Mouse (Mus musculus) CH12.LX (cell line): ENCODE measurements around the gene Psmd9. TPM values are rescaled to one million over a fixed set of nuclear protein-coding genes. Genes with fewer than 3 reads are reported as not detected.

ENCODE experiments used
- DNase-seq: peaks from one replicate; pipeline ENCODE4 v3.0.0-alpha.2; 2013; ENCODE audit errors: extremely low read depth
- H3K27ac ChIP-seq: 2 replicates; pipeline ENCODE4 v1.5.1; 2012; ENCODE audit warnings: low read depth, mild to moderate bottlenecking, control low read depth, moderate library complexity; ENCODE audit not compliant: insufficient read depth
- H3K27me3 ChIP-seq: replicated peaks from 2 replicates; pipeline ENCODE3; 2012; ENCODE audit warnings: inconsistent platforms
- H3K36me3 ChIP-seq, 2 experiments: replicated peaks in 1 of 2; 2 replicates each; pipeline versions ENCODE3 to v1.6.1; 2012; ENCODE audit warnings: inconsistent platforms in 1 of 2, low read length in 1 of 2, mild to moderate bottlenecking in 1 of 2, mixed read lengths in 1 of 2, moderate library complexity in 1 of 2; ENCODE audit not compliant: control insufficient read depth in 1 of 2, insufficient read depth in 1 of 2
- H3K4me1 ChIP-seq, 2 experiments: 2 replicates each; pipeline ENCODE4 v1.6.1; 2012; ENCODE audit warnings: inconsistent platforms in 1 of 2, moderate library complexity in 1 of 2; ENCODE audit not compliant: insufficient read depth in 2 of 2, control insufficient read depth in 1 of 2
- H3K4me2 ChIP-seq: 2 replicates; pipeline ENCODE4 v1.6.1; 2012; ENCODE audit warnings: low read depth, mild to moderate bottlenecking, control low read depth; ENCODE audit not compliant: poor library complexity, insufficient read depth, severe bottlenecking
- H3K4me3 ChIP-seq, 3 experiments: fragments of 150-350 bp in 1 of 3; sonication (generic) in 1 of 3; replicated peaks in 1 of 3; 2 replicates each; pipeline versions ENCODE3 to v1.5.1; 2011 to 2012; ENCODE audit warnings: low read depth in 2 of 3, low read length in 2 of 3, mild to moderate bottlenecking in 2 of 3, moderate library complexity in 2 of 3, control low read depth in 1 of 3, improper control_type of control experiment in 1 of 3, inconsistent platforms in 1 of 3, mixed read lengths in 1 of 3; ENCODE audit not compliant: poor library complexity in 1 of 3
- H3K79me2 ChIP-seq: replicated peaks from 2 replicates; pipeline ENCODE4 v1.6.1; 2012; ENCODE audit warnings: mild to moderate bottlenecking, moderate library complexity; ENCODE audit not compliant: control insufficient read depth, poor library complexity, insufficient read depth, severe bottlenecking; ENCODE audit errors: extremely low read depth
- H3K9ac ChIP-seq: 2 replicates; pipeline ENCODE4 v1.6.1; 2012; ENCODE audit warnings: low read depth, mild to moderate bottlenecking, control low read depth, moderate library complexity; ENCODE audit not compliant: insufficient read depth
- H3K9me3 ChIP-seq: replicated peaks from 2 replicates; pipeline ENCODE3; 2012; ENCODE audit warnings: low read length, inconsistent platforms, mixed read lengths
- BHLHE40 ChIP-seq: IDR thresholded peaks from 2 replicates; pipeline ENCODE4 v1.6.1; 2011; ENCODE audit warnings: mild to moderate bottlenecking, low read depth, low read length, improper control_type of control experiment
- CHD1 ChIP-seq: IDR thresholded peaks from 2 replicates; pipeline ENCODE4 v1.6.1; 2012; ENCODE audit warnings: low read depth, low read length, improper control_type of control experiment, inconsistent platforms
- CHD2 ChIP-seq: IDR thresholded peaks from 2 replicates; pipeline ENCODE4 v1.6.1; 2011; ENCODE audit warnings: low read length, improper control_type of control experiment
- CTCF ChIP-seq, 2 experiments: IDR thresholded peaks in 1 of 2; conservative IDR thresholded peaks in 1 of 2; 2 replicates each; pipeline ENCODE4 v1.5.1; 2011 to 2012; ENCODE audit warnings: low read depth in 2 of 2, low read length in 2 of 2, improper control_type of control experiment in 1 of 2, inconsistent platforms in 1 of 2, mild to moderate bottlenecking in 1 of 2, moderate library complexity in 1 of 2
- E2F4 ChIP-seq: IDR thresholded peaks from 2 replicates; pipeline ENCODE4 v1.6.1; 2011; ENCODE audit warnings: low read depth, low read length, improper control_type of control experiment; ENCODE audit not compliant: insufficient replicate concordance
- ELF1 ChIP-seq: IDR thresholded peaks from 2 replicates; pipeline ENCODE4 v1.6.1; 2014; ENCODE audit warnings: low read depth, mild to moderate bottlenecking, inconsistent platforms, low read length, improper control_type of control experiment
- EP300 ChIP-seq: IDR thresholded peaks from 2 replicates; pipeline ENCODE4 v1.6.1; 2011; ENCODE audit warnings: low read length, improper control_type of control experiment
- ETS1 ChIP-seq: conservative IDR thresholded peaks from 2 replicates; pipeline ENCODE4 v1.6.1; 2012; ENCODE audit warnings: low read depth, mild to moderate bottlenecking, inconsistent platforms, low read length, improper control_type of control experiment, moderate library complexity
- GABPA ChIP-seq: IDR thresholded peaks from 2 replicates; pipeline ENCODE4 v1.6.1; 2012; ENCODE audit warnings: low read depth, low read length, improper control_type of control experiment, inconsistent platforms; ENCODE audit not compliant: insufficient replicate concordance
- JUN ChIP-seq: IDR thresholded peaks from 2 replicates; pipeline ENCODE4 v1.6.1; 2011; ENCODE audit warnings: low read depth, mild to moderate bottlenecking, low read length, improper control_type of control experiment, moderate library complexity; ENCODE audit not compliant: insufficient read depth
- KAT2A ChIP-seq: IDR thresholded peaks from 2 replicates; pipeline ENCODE4 v1.6.1; 2012; ENCODE audit warnings: low read length, improper control_type of control experiment, inconsistent platforms; ENCODE audit not compliant: insufficient replicate concordance
- MAX ChIP-seq: IDR thresholded peaks from 2 replicates; pipeline ENCODE4 v1.6.1; 2011; ENCODE audit warnings: low read length, improper control_type of control experiment
- MEF2A ChIP-seq: IDR thresholded peaks from 2 replicates; pipeline ENCODE4 v1.6.1; 2014; ENCODE audit warnings: low read depth, mild to moderate bottlenecking, inconsistent platforms, low read length, improper control_type of control experiment, borderline replicate concordance
- MXI1 ChIP-seq: IDR thresholded peaks from 2 replicates; pipeline ENCODE4 v1.6.1; 2011; ENCODE audit warnings: mild to moderate bottlenecking, low read depth, low read length, improper control_type of control experiment
- MYC ChIP-seq: IDR thresholded peaks from 2 replicates; pipeline ENCODE4 v1.6.1; 2011; ENCODE audit warnings: low read depth, mild to moderate bottlenecking, improper control_type of control experiment, low read length
- NELFE ChIP-seq: IDR thresholded peaks from 2 replicates; pipeline ENCODE4 v1.6.1; 2011; ENCODE audit warnings: low read depth, low read length, improper control_type of control experiment
- NRF1 ChIP-seq: IDR thresholded peaks from 2 replicates; pipeline ENCODE4 v1.6.1; 2014; ENCODE audit warnings: low read depth, mild to moderate bottlenecking, inconsistent platforms, low read length, improper control_type of control experiment, moderate library complexity
- PAX5 ChIP-seq: IDR thresholded peaks from 2 replicates; pipeline ENCODE4 v1.6.1; 2012; ENCODE audit warnings: low read length, inconsistent platforms, mixed read lengths
- POLR2A ChIP-seq: IDR thresholded peaks from 2 replicates; pipeline ENCODE4 v1.6.1; 2011; ENCODE audit warnings: low read depth, mild to moderate bottlenecking, improper control_type of control experiment, low read length
- POLR2AphosphoS2 ChIP-seq: IDR thresholded peaks from 2 replicates; pipeline ENCODE4 v1.6.1; 2011; ENCODE audit warnings: low read depth, low read length, improper control_type of control experiment
- RAD21 ChIP-seq: IDR thresholded peaks from 2 replicates; pipeline ENCODE4 v1.6.1; 2011; ENCODE audit warnings: low read depth, mild to moderate bottlenecking, low read length, improper control_type of control experiment, moderate library complexity
- RCOR1 ChIP-seq: conservative IDR thresholded peaks from 2 replicates; pipeline ENCODE4 v1.6.1; 2012; ENCODE audit warnings: low read depth, mild to moderate bottlenecking, inconsistent platforms, low read length, improper control_type of control experiment
- SMC3 ChIP-seq: IDR thresholded peaks from 2 replicates; pipeline ENCODE4 v1.6.1; 2011; ENCODE audit warnings: low read depth, low read length, improper control_type of control experiment
- TBP ChIP-seq: conservative IDR thresholded peaks from 2 replicates; pipeline ENCODE4 v1.6.1; 2011; ENCODE audit warnings: low read depth, low read length, improper control_type of control experiment
- TCF12 ChIP-seq: IDR thresholded peaks from 2 replicates; pipeline ENCODE4 v1.6.1; 2014; ENCODE audit warnings: low read depth, mild to moderate bottlenecking, inconsistent platforms, low read length, improper control_type of control experiment
- UBTF ChIP-seq: IDR thresholded peaks from 2 replicates; pipeline ENCODE4 v1.6.1; 2012; ENCODE audit warnings: low read depth, mild to moderate bottlenecking, inconsistent platforms, low read length, improper control_type of control experiment, moderate library complexity
- USF1 ChIP-seq: IDR thresholded peaks from 2 replicates; pipeline ENCODE4 v1.6.1; 2014; ENCODE audit warnings: low read depth, mild to moderate bottlenecking, inconsistent platforms, low read length, improper control_type of control experiment
- USF2 ChIP-seq: conservative IDR thresholded peaks from 2 replicates; pipeline ENCODE4 v1.6.1; 2011; ENCODE audit warnings: low read depth, low read length, improper control_type of control experiment
- ZC3H11A ChIP-seq: IDR thresholded peaks from 2 replicates; pipeline ENCODE4 v1.6.1; 2012; ENCODE audit warnings: low read depth, mild to moderate bottlenecking, inconsistent platforms, low read length, improper control_type of control experiment
- ZKSCAN1 ChIP-seq: IDR thresholded peaks from 2 replicates; pipeline ENCODE4 v1.6.1; 2012; ENCODE audit warnings: low read depth, inconsistent platforms, low read length, improper control_type of control experiment, borderline replicate concordance
- ZMIZ1 ChIP-seq: IDR thresholded peaks from 2 replicates; pipeline ENCODE4 v1.6.1; 2012; ENCODE audit warnings: low read depth, mild to moderate bottlenecking, inconsistent platforms, low read length, improper control_type of control experiment
- ZNF384 ChIP-seq: IDR thresholded peaks from 2 replicates; pipeline ENCODE4 v1.6.1; 2012; ENCODE audit warnings: low read depth, low read length, improper control_type of control experiment, inconsistent platforms
- dilution Hi-C: fragments of 300-500 bp; cut with MboI; formaldehyde crosslinking; loops from 2 replicates; pipeline ENCODE4 v1.14.3; 2020; ENCODE audit warnings: low sequenced_read_pairs; ENCODE audit not compliant: extremely low pct_unique_long_range_greater_than_20kb, extremely low pct_ligation_motif_present
- in situ Hi-C: fragments of 300-500 bp; cut with MboI; formaldehyde crosslinking; loops from 3 replicates; pipeline ENCODE4 v1.14.3; 2019; ENCODE audit warnings: low sequenced_read_pairs, low pct_ligation_motif_present, low pct_unique_long_range_greater_than_20kb, mixed read lengths
- polyA plus RNA-seq: library from polyadenylated mRNA; unstranded; fragments of >175 nt; gene quantifications from 2 replicates; pipeline ENCODE4 v1.2.1, GENCODE M21; 2012; ENCODE audit warnings: low read depth; ENCODE audit not compliant: insufficient read length
- total RNA-seq, 2 experiments: library from RNA; depleted of rRNA; stranded (reverse); fragments of 300-350 nt in 1 of 2; fragments of >200 nt in 1 of 2; gene quantifications; 2 replicates each; pipeline ENCODE4 v1.2.3; 2012 to 2014

Gene Psmd9
- total and polyA plus RNA-seq, 3 experiments = 30.8 to 38.0 (median 35.5) TPM

GRCm38 (mm10) chr5:123170365-123170764 lies 1.2 kb downstream of the Psmd9 start:
- in situ Hi-C loops (loop anchor here (5.0 kb wide), 1 partner anchor 103 kb away; the partner anchor contains the start of gene Tmem120b), dilution Hi-C loops (no loop called here)

GRCm38 (mm10) chr5:123171646-123172350 lies 2.6 kb downstream of the Psmd9 start:
- Histone ChIP-seq H3K9ac (no peak overlapping the region), H3K4me3 (no peak overlapping the region), H3K4me1 (peaks cover 0 to 16% of the 10 kb centered on the region in 2 experiments; a peak in 3 of 4 replicates), H3K9me3 (peaks cover 6% of the 10 kb centered on the region), H3K4me2 (no peak overlapping the region), H3K79me2 (no peaks in the 10 kb centered on the region), H3K27ac (no peak overlapping the region), H3K27me3 (no peaks in the 10 kb centered on the region), H3K36me3 (peaks cover 2 to 17% of the 10 kb centered on the region in 2 experiments)
- in situ Hi-C loops = loop anchor here (5.0 kb wide), 1 partner anchor 104 kb away; the partner anchor contains the start of gene Tmem120b
- peak; percentile 81 for DNase-seq
- dilution Hi-C loops = no loop called here
- no peak for TF ChIP-seq UBTF
- no peak for TF ChIP-seq GABPA
- TF ChIP-seq NELFE = no peak; the same call in 1 of the 2 replicates
- peak; percentile 44; the same call in 1 of the 2 replicates for TF ChIP-seq ZNF384
- TF ChIP-seq ELF1 = 0 out of 2 replicates have a peak, but pooled peaks have one; percentile 11
- no peak for TF ChIP-seq POLR2AphosphoS2
- TF ChIP-seq BHLHE40 = no peak
- peak; percentile 97 for TF ChIP-seq SMC3
- peak; percentile 95 to 98 for TF ChIP-seq CTCF (conservative IDR thresholded peaks at IDR 0.05 in 1 of 2, IDR thresholded peaks at IDR 0.05 in 1 of 2; ENCODE audit: low read depth in 2 of 2, low read length in 2 of 2)
- no peak for TF ChIP-seq EP300
- TF ChIP-seq ETS1 = no peak
- TF ChIP-seq TCF12 = no peak; the same call in 1 of the 2 replicates
- no peak for TF ChIP-seq MAX
- no peak for TF ChIP-seq RCOR1
- TF ChIP-seq TBP = no peak
- TF ChIP-seq USF2 = no peak
- TF ChIP-seq KAT2A = no peak
- no peak for TF ChIP-seq MXI1
- no peak for TF ChIP-seq POLR2A
- no peak for TF ChIP-seq CHD2
- TF ChIP-seq CHD1 = no peak
- peak; percentile 98 for TF ChIP-seq RAD21
- peak; percentile 84 for TF ChIP-seq ZC3H11A
- no peak for TF ChIP-seq USF1
- no peak for TF ChIP-seq ZKSCAN1
- peak; percentile 48; the same call in 1 of the 2 replicates for TF ChIP-seq MEF2A
- no peak for TF ChIP-seq NRF1

More at GRCm38 (mm10) chr5:123170365-123170764, 1.2 kb downstream of the Psmd9 start:
- H3K9me3 ChIP-seq = peaks cover 5% of the 10 kb centered on the region
- H3K27ac ChIP-seq = no peak overlapping the region
- H3K9ac ChIP-seq = no peak overlapping the region
- TF ChIP-seq ZMIZ1 (no peak), PAX5 (no peak), RAD21 (no peak), NELFE (no peak), E2F4 (no peak), ETS1 (no peak), UBTF (no peak), JUN (no peak), TBP (no peak), MYC (no peak), BHLHE40 (no peak), CTCF (conservative IDR thresholded peaks at IDR 0.05 in 1 of 2, IDR thresholded peaks at IDR 0.05 in 1 of 2; ENCODE audit: low read depth in 2 of 2, low read length in 2 of 2) (no peak)
- no peak for DNase-seq
- peaks cover 0 to 18% of the 10 kb centered on the region in 2 experiments; a peak in 3 of 4 replicates for H3K4me1 ChIP-seq
- no peak overlapping the region for H3K4me2 ChIP-seq
- H3K36me3 ChIP-seq = peaks cover 13 to 32% of the 10 kb centered on the region in 2 experiments
- no peaks in the 10 kb centered on the region for H3K27me3 ChIP-seq
- no peak overlapping the region for H3K4me3 ChIP-seq
- H3K79me2 ChIP-seq = no peaks in the 10 kb centered on the region
